Mouse (Mus musculus): Measurements from ENCODE around the gene Chmp4b. TPM values are rescaled to one million over a fixed set of nuclear protein-coding genes. Genes with fewer than 3 reads are reported as not detected.

Chmp4b gene
- polyA plus RNA-seq, 1 experiment = 356 TPM

DNA sequence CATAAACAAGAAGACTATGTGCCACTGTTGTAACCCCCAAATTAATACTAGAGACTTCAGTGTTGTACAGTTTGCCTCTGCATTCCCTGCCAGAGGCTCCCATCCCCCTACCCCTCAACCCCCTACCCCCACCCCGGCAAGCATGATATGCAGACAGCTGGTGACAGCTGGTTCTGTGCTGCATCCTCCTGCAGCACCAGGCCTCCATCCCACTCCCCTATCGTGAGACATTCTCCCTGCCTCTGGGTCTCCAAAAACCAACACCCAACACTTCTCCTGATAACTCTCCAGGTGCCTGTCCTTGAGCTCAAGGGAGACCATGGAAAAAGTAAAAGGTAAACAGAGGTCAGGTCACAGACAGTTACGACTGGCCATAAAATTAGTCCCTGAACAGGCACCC lies 78.2 kb downstream of the Chmp4b start:
- no peak for TF ChIP-seq POLR2A (IDR thresholded peaks at IDR 0.05; ENCODE audit: borderline replicate concordance, insufficient read depth, low read length)
- no peak for TF ChIP-seq CTCF (IDR thresholded peaks at IDR 0.05; ENCODE audit: borderline replicate concordance, insufficient read depth, low read depth, low read length)
- WGBS = 52% methylated on average over 3 of the region's 3 CpGs
- Histone ChIP-seq H3K27me3 (ENCODE audit: control insufficient read depth, insufficient read depth, low read length) (no peaks in the 10 kb centered on the region), H3K27ac (ENCODE audit: insufficient read depth, low read length) (no peak overlapping the region), H3K4me3 (replicated peaks; ENCODE audit: insufficient read depth, low read depth, low read length) (no peak overlapping the region), H3K4me1 (ENCODE audit: control insufficient read depth, insufficient read depth, low read length) (no peaks in the 10 kb centered on the region)
- no peak for DNase-seq

DNA sequence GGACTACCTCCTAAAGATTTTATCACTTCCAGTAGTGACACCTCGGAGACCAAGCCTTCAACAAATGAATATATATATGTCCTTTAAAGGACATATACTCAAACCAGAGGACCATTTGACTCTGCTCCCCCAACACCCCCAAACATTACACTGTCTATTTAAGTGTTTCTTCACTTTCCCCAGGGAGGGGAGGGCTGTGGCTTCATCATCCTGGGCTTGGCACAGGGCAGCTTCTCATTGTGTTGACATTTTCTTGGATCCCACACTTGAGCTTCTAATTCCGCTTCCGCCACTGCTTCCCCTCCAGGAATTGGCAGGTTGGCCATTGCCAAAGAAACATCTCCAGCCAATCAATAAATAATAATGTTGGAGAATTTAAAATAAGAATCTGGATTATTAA lies 79.3 kb downstream of the Chmp4b start:
- Histone ChIP-seq H3K4me3 (replicated peaks; ENCODE audit: insufficient read depth, low read depth, low read length) (no peak overlapping the region), H3K4me1 (ENCODE audit: control insufficient read depth, insufficient read depth, low read length) (no peaks in the 10 kb centered on the region), H3K27me3 (ENCODE audit: control insufficient read depth, insufficient read depth, low read length) (no peaks in the 10 kb centered on the region), H3K27ac (ENCODE audit: insufficient read depth, low read length) (no peak overlapping the region)
- WGBS = 82% methylated on average over 3 of the region's 3 CpGs
- DNase-seq = no peak
- no peak for TF ChIP-seq POLR2A (IDR thresholded peaks at IDR 0.05; ENCODE audit: borderline replicate concordance, insufficient read depth, low read length)
- no peak for TF ChIP-seq CTCF (IDR thresholded peaks at IDR 0.05; ENCODE audit: borderline replicate concordance, insufficient read depth, low read depth, low read length)

DNA sequence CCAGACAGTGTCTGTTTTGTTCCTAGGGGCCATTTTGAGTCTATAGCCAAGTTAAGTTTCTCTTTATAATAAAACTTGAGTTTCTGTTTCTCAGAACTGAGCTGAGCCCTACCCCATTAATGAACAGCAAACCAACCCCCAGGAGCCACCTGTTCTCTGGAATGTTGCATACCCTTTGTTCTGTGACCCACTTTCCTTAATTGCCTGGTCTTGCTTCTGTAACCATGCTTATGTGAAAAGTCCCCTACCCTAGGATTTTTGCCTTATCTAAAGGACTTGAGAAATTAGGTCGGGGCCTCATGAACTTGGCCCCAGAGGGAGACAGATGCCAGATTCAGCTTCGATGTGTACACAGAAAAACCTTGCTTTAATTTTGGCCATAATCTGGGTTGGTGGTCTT lies 80.4 kb downstream of the Chmp4b start:
- H3K4me3 ChIP-seq (replicated peaks; ENCODE audit: insufficient read depth, low read depth, low read length) = no peak overlapping the region
- no peaks in the 10 kb centered on the region for H3K4me1 ChIP-seq (ENCODE audit: control insufficient read depth, insufficient read depth, low read length)
- H3K27me3 ChIP-seq (ENCODE audit: control insufficient read depth, insufficient read depth, low read length) = no peaks in the 10 kb centered on the region
- TF ChIP-seq CTCF (IDR thresholded peaks at IDR 0.05; ENCODE audit: borderline replicate concordance, insufficient read depth, low read depth, low read length) (no peak), POLR2A (IDR thresholded peaks at IDR 0.05; ENCODE audit: borderline replicate concordance, insufficient read depth, low read length) (no peak)
- no peak for DNase-seq
- WGBS = 46% methylated on average over 2 of the region's 2 CpGs
- H3K27ac ChIP-seq (ENCODE audit: insufficient read depth, low read length) = no peak overlapping the region

DNA sequence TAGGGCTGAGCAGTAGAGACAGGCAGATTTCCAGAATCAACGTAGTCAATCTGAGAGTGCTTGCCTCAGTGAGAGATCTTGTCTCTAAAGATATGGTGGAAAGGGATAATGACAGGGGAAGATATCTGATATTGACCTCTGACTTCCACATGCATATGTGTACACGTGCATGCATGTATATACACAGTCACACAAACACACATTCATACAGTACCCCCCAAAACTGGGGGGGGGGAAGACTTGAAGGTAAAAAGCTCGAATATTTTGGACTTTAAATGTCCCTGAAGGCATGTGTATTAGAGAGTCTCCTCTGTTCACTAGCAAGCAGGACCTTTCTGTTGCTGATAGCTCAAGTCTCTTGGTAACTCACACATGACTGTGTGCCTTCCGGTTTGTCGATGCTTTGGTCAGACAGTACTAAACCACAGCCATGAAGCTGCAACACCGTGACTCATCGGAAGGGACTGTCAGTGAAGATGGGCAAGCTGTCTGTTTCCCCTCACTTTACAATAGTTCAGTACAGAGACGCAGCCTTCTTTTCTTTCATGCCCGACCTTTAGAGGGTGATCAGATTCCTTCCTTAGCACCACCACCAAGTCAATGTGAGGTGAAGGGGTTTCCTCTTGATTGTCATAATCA lies 81.1 kb downstream of the Chmp4b start:
- Histone ChIP-seq H3K4me3 (replicated peaks; ENCODE audit: insufficient read depth, low read depth, low read length) (no peak overlapping the region), H3K27ac (ENCODE audit: insufficient read depth, low read length) (no peak overlapping the region), H3K27me3 (ENCODE audit: control insufficient read depth, insufficient read depth, low read length) (no peaks in the 10 kb centered on the region), H3K4me1 (ENCODE audit: control insufficient read depth, insufficient read depth, low read length) (no peaks in the 10 kb centered on the region)
- TF ChIP-seq POLR2A (IDR thresholded peaks at IDR 0.05; ENCODE audit: borderline replicate concordance, insufficient read depth, low read length) = no peak
- no peak for TF ChIP-seq CTCF (IDR thresholded peaks at IDR 0.05; ENCODE audit: borderline replicate concordance, insufficient read depth, low read depth, low read length)
- WGBS = 77% methylated on average over 9 of the region's 9 CpGs
- no peak for DNase-seq

DNA sequence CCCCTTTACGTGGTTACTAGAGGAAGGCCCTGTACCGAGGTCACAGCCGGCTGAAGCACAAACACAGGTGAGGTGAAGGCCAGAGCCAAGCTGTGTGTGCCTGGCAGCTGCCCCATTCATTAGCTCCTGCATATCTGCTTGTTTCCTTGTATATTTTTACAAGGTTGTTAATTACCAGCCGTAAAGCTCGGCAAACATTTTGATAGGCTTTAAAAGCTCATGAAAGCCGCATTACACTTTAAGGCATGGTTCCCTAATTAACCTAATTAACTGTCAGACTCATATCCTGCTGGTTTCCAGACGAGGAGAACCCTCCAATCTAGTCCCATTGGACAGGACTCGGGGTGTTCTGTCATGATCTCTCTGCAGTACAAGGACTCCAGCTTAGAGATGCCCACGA lies 83.5 kb downstream of the Chmp4b start:
- Histone ChIP-seq H3K4me1 (ENCODE audit: control insufficient read depth, insufficient read depth, low read length) (no peaks in the 10 kb centered on the region), H3K4me3 (replicated peaks; ENCODE audit: insufficient read depth, low read depth, low read length) (no peak overlapping the region), H3K27me3 (ENCODE audit: control insufficient read depth, insufficient read depth, low read length) (no peaks in the 10 kb centered on the region), H3K27ac (ENCODE audit: insufficient read depth, low read length) (no peak overlapping the region)
- DNase-seq = no peak
- TF ChIP-seq POLR2A (IDR thresholded peaks at IDR 0.05; ENCODE audit: borderline replicate concordance, insufficient read depth, low read length) (no peak), CTCF (IDR thresholded peaks at IDR 0.05; ENCODE audit: borderline replicate concordance, insufficient read depth, low read depth, low read length) (no peak)
- 74% methylated on average over 9 of the region's 9 CpGs for WGBS

DNA sequence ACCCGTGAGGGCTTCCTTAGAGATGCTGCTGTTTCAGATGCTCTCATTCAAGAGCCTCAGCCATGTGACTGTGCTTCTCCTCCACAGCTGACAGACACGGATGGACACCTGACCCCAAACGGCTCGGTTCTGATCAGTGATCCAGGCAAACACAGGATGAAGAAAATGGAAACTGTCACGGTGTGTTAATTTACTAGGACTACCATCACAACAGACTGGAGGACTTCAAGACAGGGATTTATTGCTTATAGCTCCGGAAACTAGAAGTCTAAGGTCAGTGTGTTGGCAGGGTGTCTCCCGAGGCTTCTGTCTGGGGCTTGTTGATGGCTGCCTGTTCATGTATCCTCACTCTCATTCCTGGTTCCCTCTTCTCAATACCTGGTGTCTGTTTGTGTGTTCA lies 83.9 kb downstream of the Chmp4b start:
- TF ChIP-seq POLR2A (IDR thresholded peaks at IDR 0.05; ENCODE audit: borderline replicate concordance, insufficient read depth, low read length) (no peak), CTCF (IDR thresholded peaks at IDR 0.05; ENCODE audit: borderline replicate concordance, insufficient read depth, low read depth, low read length) (no peak)
- Histone ChIP-seq H3K4me1 (ENCODE audit: control insufficient read depth, insufficient read depth, low read length) (no peaks in the 10 kb centered on the region), H3K27me3 (ENCODE audit: control insufficient read depth, insufficient read depth, low read length) (no peaks in the 10 kb centered on the region), H3K4me3 (replicated peaks; ENCODE audit: insufficient read depth, low read depth, low read length) (no peak overlapping the region), H3K27ac (ENCODE audit: insufficient read depth, low read length) (no peak overlapping the region)
- DNase-seq = no peak
- WGBS = 53% methylated on average over 7 of the region's 7 CpGs

DNA sequence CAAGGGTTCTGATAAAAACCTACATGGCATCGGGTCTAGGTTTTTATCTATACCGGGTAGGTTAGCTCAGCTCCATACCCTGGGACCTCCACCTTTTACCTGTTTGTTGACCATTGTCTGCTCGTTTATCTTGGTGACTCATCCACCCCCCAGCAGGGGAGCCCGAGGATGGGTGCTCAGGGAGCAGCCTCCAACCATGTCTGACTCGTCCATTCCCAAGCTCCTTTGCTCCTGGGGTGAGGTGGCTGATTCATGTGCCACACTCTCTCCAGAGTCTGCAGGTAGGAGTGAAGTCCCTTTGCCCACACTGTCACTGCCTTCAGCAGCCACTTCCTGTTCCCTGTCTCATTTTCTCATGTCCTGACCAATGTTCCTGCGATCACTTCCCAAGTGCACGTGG lies 84.5 kb downstream of the Chmp4b start:
- 83% methylated on average over 7 of the region's 7 CpGs for WGBS
- H3K27me3 ChIP-seq (ENCODE audit: control insufficient read depth, insufficient read depth, low read length) = no peaks in the 10 kb centered on the region
- no peak for TF ChIP-seq CTCF (IDR thresholded peaks at IDR 0.05; ENCODE audit: borderline replicate concordance, insufficient read depth, low read depth, low read length)
- TF ChIP-seq POLR2A (IDR thresholded peaks at IDR 0.05; ENCODE audit: borderline replicate concordance, insufficient read depth, low read length) = no peak

DNA sequence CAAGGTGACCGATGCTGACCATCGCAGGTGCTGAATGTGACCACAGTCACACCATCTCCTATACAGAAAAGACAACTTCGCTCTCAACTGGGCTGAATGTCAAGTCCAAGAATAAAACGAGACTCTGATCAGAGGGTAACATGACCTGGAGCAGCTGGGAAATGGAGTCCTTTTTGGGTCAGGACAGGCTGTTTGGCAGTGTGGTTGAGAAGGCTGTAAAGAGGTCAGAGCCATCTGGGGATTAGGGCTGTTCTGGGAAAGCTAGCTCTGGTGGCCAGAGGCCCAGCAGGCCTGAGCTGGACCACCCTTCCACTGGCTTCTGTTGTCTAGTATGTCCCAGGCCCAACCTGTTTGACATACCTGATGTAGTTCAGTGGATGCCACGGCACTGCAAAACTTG lies 87.1 kb downstream of the Chmp4b start:
- H3K4me1 ChIP-seq (ENCODE audit: control insufficient read depth, insufficient read depth, low read length) = no peaks in the 10 kb centered on the region
- H3K4me3 ChIP-seq (replicated peaks; ENCODE audit: insufficient read depth, low read depth, low read length) = no peak overlapping the region
- no peak overlapping the region for H3K27ac ChIP-seq (ENCODE audit: insufficient read depth, low read length)
- TF ChIP-seq CTCF (IDR thresholded peaks at IDR 0.05; ENCODE audit: borderline replicate concordance, insufficient read depth, low read depth, low read length) (no peak), POLR2A (IDR thresholded peaks at IDR 0.05; ENCODE audit: borderline replicate concordance, insufficient read depth, low read length) (no peak)
- DNase-seq = peak in 1 of 2 experiments; percentile 20
- no peaks in the 10 kb centered on the region for H3K27me3 ChIP-seq (ENCODE audit: control insufficient read depth, insufficient read depth, low read length)
- WGBS = 68% methylated on average over 5 of the region's 5 CpGs

More for the DNA sequence above, 84.5 kb downstream of the Chmp4b start:
- Histone ChIP-seq H3K27ac (ENCODE audit: insufficient read depth, low read length) (no peak overlapping the region), H3K4me3 (replicated peaks; ENCODE audit: insufficient read depth, low read depth, low read length) (no peak overlapping the region), H3K4me1 (ENCODE audit: control insufficient read depth, insufficient read depth, low read length) (no peaks in the 10 kb centered on the region)
- DNase-seq = no peak
